Mouse (Mus musculus) CH12.LX (cell line): ENCODE measurements around the gene Ell3. TPM values are rescaled to one million over a fixed set of nuclear protein-coding genes. Genes with fewer than 3 reads are reported as not detected.
"Not testable (repeated sequence)": the region's sequence is repeated elsewhere in the genome, so short reads cannot be mapped to it uniquely, and the experiment has no call there.

Experiments
- DNase-seq: peaks from one replicate; pipeline ENCODE4 v3.0.0-alpha.2; 2013; ENCODE audit errors: extremely low read depth
- H3K27ac ChIP-seq: 2 replicates; pipeline ENCODE4 v1.5.1; 2012; ENCODE audit warnings: low read depth, mild to moderate bottlenecking, control low read depth, moderate library complexity; ENCODE audit not compliant: insufficient read depth
- H3K27me3 ChIP-seq: replicated peaks from 2 replicates; pipeline ENCODE3; 2012; ENCODE audit warnings: inconsistent platforms
- H3K36me3 ChIP-seq, 2 experiments: replicated peaks in 1 of 2; 2 replicates each; pipeline versions ENCODE3 to v1.6.1; 2012; ENCODE audit warnings: inconsistent platforms in 1 of 2, low read length in 1 of 2, mild to moderate bottlenecking in 1 of 2, mixed read lengths in 1 of 2, moderate library complexity in 1 of 2; ENCODE audit not compliant: control insufficient read depth in 1 of 2, insufficient read depth in 1 of 2
- H3K4me1 ChIP-seq, 2 experiments: 2 replicates each; pipeline ENCODE4 v1.6.1; 2012; ENCODE audit warnings: inconsistent platforms in 1 of 2, moderate library complexity in 1 of 2; ENCODE audit not compliant: insufficient read depth in 2 of 2, control insufficient read depth in 1 of 2
- H3K4me2 ChIP-seq: 2 replicates; pipeline ENCODE4 v1.6.1; 2012; ENCODE audit warnings: low read depth, mild to moderate bottlenecking, control low read depth; ENCODE audit not compliant: poor library complexity, insufficient read depth, severe bottlenecking
- H3K4me3 ChIP-seq, 3 experiments: fragments of 150-350 bp in 1 of 3; sonication (generic) in 1 of 3; replicated peaks in 1 of 3; 2 replicates each; pipeline versions ENCODE3 to v1.5.1; 2011 to 2012; ENCODE audit warnings: low read depth in 2 of 3, low read length in 2 of 3, mild to moderate bottlenecking in 2 of 3, moderate library complexity in 2 of 3, control low read depth in 1 of 3, improper control_type of control experiment in 1 of 3, inconsistent platforms in 1 of 3, mixed read lengths in 1 of 3; ENCODE audit not compliant: poor library complexity in 1 of 3
- H3K79me2 ChIP-seq: replicated peaks from 2 replicates; pipeline ENCODE4 v1.6.1; 2012; ENCODE audit warnings: mild to moderate bottlenecking, moderate library complexity; ENCODE audit not compliant: control insufficient read depth, poor library complexity, insufficient read depth, severe bottlenecking; ENCODE audit errors: extremely low read depth
- H3K9ac ChIP-seq: 2 replicates; pipeline ENCODE4 v1.6.1; 2012; ENCODE audit warnings: low read depth, mild to moderate bottlenecking, control low read depth, moderate library complexity; ENCODE audit not compliant: insufficient read depth
- H3K9me3 ChIP-seq: replicated peaks from 2 replicates; pipeline ENCODE3; 2012; ENCODE audit warnings: low read length, inconsistent platforms, mixed read lengths
- CHD1 ChIP-seq: IDR thresholded peaks from 2 replicates; pipeline ENCODE4 v1.6.1; 2012; ENCODE audit warnings: low read depth, low read length, improper control_type of control experiment, inconsistent platforms
- CHD2 ChIP-seq: IDR thresholded peaks from 2 replicates; pipeline ENCODE4 v1.6.1; 2011; ENCODE audit warnings: low read length, improper control_type of control experiment
- CTCF ChIP-seq, 2 experiments: IDR thresholded peaks in 1 of 2; conservative IDR thresholded peaks in 1 of 2; 2 replicates each; pipeline ENCODE4 v1.5.1; 2011 to 2012; ENCODE audit warnings: low read depth in 2 of 2, low read length in 2 of 2, improper control_type of control experiment in 1 of 2, inconsistent platforms in 1 of 2, mild to moderate bottlenecking in 1 of 2, moderate library complexity in 1 of 2
- E2F4 ChIP-seq: IDR thresholded peaks from 2 replicates; pipeline ENCODE4 v1.6.1; 2011; ENCODE audit warnings: low read depth, low read length, improper control_type of control experiment; ENCODE audit not compliant: insufficient replicate concordance
- ELF1 ChIP-seq: IDR thresholded peaks from 2 replicates; pipeline ENCODE4 v1.6.1; 2014; ENCODE audit warnings: low read depth, mild to moderate bottlenecking, inconsistent platforms, low read length, improper control_type of control experiment
- GABPA ChIP-seq: IDR thresholded peaks from 2 replicates; pipeline ENCODE4 v1.6.1; 2012; ENCODE audit warnings: low read depth, low read length, improper control_type of control experiment, inconsistent platforms; ENCODE audit not compliant: insufficient replicate concordance
- JUN ChIP-seq: IDR thresholded peaks from 2 replicates; pipeline ENCODE4 v1.6.1; 2011; ENCODE audit warnings: low read depth, mild to moderate bottlenecking, low read length, improper control_type of control experiment, moderate library complexity; ENCODE audit not compliant: insufficient read depth
- JUND ChIP-seq: conservative IDR thresholded peaks from 2 replicates; pipeline ENCODE4 v1.6.1; 2011; ENCODE audit warnings: low read depth, low read length, improper control_type of control experiment
- KAT2A ChIP-seq: IDR thresholded peaks from 2 replicates; pipeline ENCODE4 v1.6.1; 2012; ENCODE audit warnings: low read length, improper control_type of control experiment, inconsistent platforms; ENCODE audit not compliant: insufficient replicate concordance
- MAX ChIP-seq: IDR thresholded peaks from 2 replicates; pipeline ENCODE4 v1.6.1; 2011; ENCODE audit warnings: low read length, improper control_type of control experiment
- MAZ ChIP-seq: IDR thresholded peaks from 2 replicates; pipeline ENCODE4 v1.6.1; 2012; ENCODE audit warnings: low read depth, mild to moderate bottlenecking, inconsistent platforms, low read length, improper control_type of control experiment, moderate library complexity
- MYC ChIP-seq: IDR thresholded peaks from 2 replicates; pipeline ENCODE4 v1.6.1; 2011; ENCODE audit warnings: low read depth, mild to moderate bottlenecking, improper control_type of control experiment, low read length
- NELFE ChIP-seq: IDR thresholded peaks from 2 replicates; pipeline ENCODE4 v1.6.1; 2011; ENCODE audit warnings: low read depth, low read length, improper control_type of control experiment
- NRF1 ChIP-seq: IDR thresholded peaks from 2 replicates; pipeline ENCODE4 v1.6.1; 2014; ENCODE audit warnings: low read depth, mild to moderate bottlenecking, inconsistent platforms, low read length, improper control_type of control experiment, moderate library complexity
- PAX5 ChIP-seq: IDR thresholded peaks from 2 replicates; pipeline ENCODE4 v1.6.1; 2012; ENCODE audit warnings: low read length, inconsistent platforms, mixed read lengths
- POLR2A ChIP-seq: IDR thresholded peaks from 2 replicates; pipeline ENCODE4 v1.6.1; 2011; ENCODE audit warnings: low read depth, mild to moderate bottlenecking, improper control_type of control experiment, low read length
- RAD21 ChIP-seq: IDR thresholded peaks from 2 replicates; pipeline ENCODE4 v1.6.1; 2011; ENCODE audit warnings: low read depth, mild to moderate bottlenecking, low read length, improper control_type of control experiment, moderate library complexity
- SIN3A ChIP-seq: IDR thresholded peaks from 2 replicates; pipeline ENCODE4 v1.6.1; 2012; ENCODE audit warnings: low read length, improper control_type of control experiment, inconsistent platforms
- SMC3 ChIP-seq: IDR thresholded peaks from 2 replicates; pipeline ENCODE4 v1.6.1; 2011; ENCODE audit warnings: low read depth, low read length, improper control_type of control experiment
- TBP ChIP-seq: conservative IDR thresholded peaks from 2 replicates; pipeline ENCODE4 v1.6.1; 2011; ENCODE audit warnings: low read depth, low read length, improper control_type of control experiment
- UBTF ChIP-seq: IDR thresholded peaks from 2 replicates; pipeline ENCODE4 v1.6.1; 2012; ENCODE audit warnings: low read depth, mild to moderate bottlenecking, inconsistent platforms, low read length, improper control_type of control experiment, moderate library complexity
- USF1 ChIP-seq: IDR thresholded peaks from 2 replicates; pipeline ENCODE4 v1.6.1; 2014; ENCODE audit warnings: low read depth, mild to moderate bottlenecking, inconsistent platforms, low read length, improper control_type of control experiment
- ZC3H11A ChIP-seq: IDR thresholded peaks from 2 replicates; pipeline ENCODE4 v1.6.1; 2012; ENCODE audit warnings: low read depth, mild to moderate bottlenecking, inconsistent platforms, low read length, improper control_type of control experiment
- ZKSCAN1 ChIP-seq: IDR thresholded peaks from 2 replicates; pipeline ENCODE4 v1.6.1; 2012; ENCODE audit warnings: low read depth, inconsistent platforms, low read length, improper control_type of control experiment, borderline replicate concordance
- ZMIZ1 ChIP-seq: IDR thresholded peaks from 2 replicates; pipeline ENCODE4 v1.6.1; 2012; ENCODE audit warnings: low read depth, mild to moderate bottlenecking, inconsistent platforms, low read length, improper control_type of control experiment
- dilution Hi-C: fragments of 300-500 bp; cut with MboI; formaldehyde crosslinking; loops from 2 replicates; pipeline ENCODE4 v1.14.3; 2020; ENCODE audit warnings: low sequenced_read_pairs; ENCODE audit not compliant: extremely low pct_unique_long_range_greater_than_20kb, extremely low pct_ligation_motif_present
- in situ Hi-C: fragments of 300-500 bp; cut with MboI; formaldehyde crosslinking; loops from 3 replicates; pipeline ENCODE4 v1.14.3; 2019; ENCODE audit warnings: low sequenced_read_pairs, low pct_ligation_motif_present, low pct_unique_long_range_greater_than_20kb, mixed read lengths
- polyA plus RNA-seq: library from polyadenylated mRNA; unstranded; fragments of >175 nt; gene quantifications from 2 replicates; pipeline ENCODE4 v1.2.1, GENCODE M21; 2012; ENCODE audit warnings: low read depth; ENCODE audit not compliant: insufficient read length
- total RNA-seq, 2 experiments: library from RNA; depleted of rRNA; stranded (reverse); fragments of 300-350 nt in 1 of 2; fragments of >200 nt in 1 of 2; gene quantifications; 2 replicates each; pipeline ENCODE4 v1.2.3; 2012 to 2014

The Ell3 gene
- 0.38 and 1.4 TPM in 2 replicates for total RNA-seq (2012; rRNA removed)
- 2.1 and 2.3 TPM in 2 replicates for total RNA-seq (2014; rRNA removed)
- 1.0 and 1.5 TPM in 2 replicates for polyA plus RNA-seq

- TF ChIP-seq MAX, result no peak
- no peak for TF ChIP-seq USF1
- TF ChIP-seq NELFE, result no peak
- no peak for TF ChIP-seq PAX5
- TF ChIP-seq KAT2A, result no peak
- TF ChIP-seq CHD2, result no peak
- no peak for TF ChIP-seq ZC3H11A
- no peak for TF ChIP-seq SMC3
- no peak for TF ChIP-seq RAD21
- TF ChIP-seq JUND, result no peak
- TF ChIP-seq POLR2A, result no peak
- no peak for TF ChIP-seq E2F4
- TF ChIP-seq NRF1, result no peak
- Histone ChIP-seq H3K9ac (no peak within 1 kb of the TSS), H3K27me3 (peaks cover 38% of the 10 kb centered on the region), H3K4me1 (peaks cover 6 to 34% of the 10 kb centered on the region in 2 experiments), H3K27ac (no peak within 1 kb of the TSS), H3K4me3 (no peak within 1 kb of the TSS), H3K36me3 (peaks cover 5 to 7% of the 10 kb centered on the region in 2 experiments), H3K79me2 (no peaks in the 10 kb centered on the region), H3K4me2 (peak within 1 kb of the TSS; percentile 90), H3K9me3 (no peaks in the 10 kb centered on the region)
- dilution Hi-C loops, result no loop called here
- in situ Hi-C loops, result no loop called here
- no peak for DNase-seq
Observed at GRCm38 (mm10) chr2:121444178-121444577, at the start of gene Ell3. TSS of gene Ell3 (minus strand) at chr2:121444278.

DNA sequence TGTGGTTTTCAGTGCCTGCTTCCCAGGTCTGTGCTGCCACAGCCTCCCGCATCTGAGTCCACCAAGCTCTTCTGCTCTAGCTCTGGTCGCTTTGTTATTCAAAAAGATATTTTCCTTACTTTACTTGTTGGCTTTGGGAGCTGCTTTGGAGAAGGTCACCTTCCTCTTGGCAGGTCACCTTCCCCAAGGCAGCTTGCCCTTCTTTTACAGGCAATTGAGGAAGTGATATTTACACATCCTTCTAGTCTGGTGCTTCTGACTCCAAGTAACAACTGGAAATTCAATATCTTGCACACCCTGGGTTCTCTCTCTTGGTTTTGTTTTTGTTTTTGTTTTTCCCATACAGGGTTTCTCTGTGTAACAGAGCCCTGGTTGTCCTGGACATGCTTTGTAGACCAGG is 40.3 kb upstream of the Ell3 start:
- H3K4me2 ChIP-seq, dilution Hi-C loops, H3K4me3 ChIP-seq, DNase-seq, H3K9ac ChIP-seq, H3K4me1 ChIP-seq, H3K27ac ChIP-seq, H3K79me2 ChIP-seq, H3K9me3 ChIP-seq, in situ Hi-C loops, H3K27me3 ChIP-seq, H3K36me3 ChIP-seq: not testable (repeated sequence)

DNA sequence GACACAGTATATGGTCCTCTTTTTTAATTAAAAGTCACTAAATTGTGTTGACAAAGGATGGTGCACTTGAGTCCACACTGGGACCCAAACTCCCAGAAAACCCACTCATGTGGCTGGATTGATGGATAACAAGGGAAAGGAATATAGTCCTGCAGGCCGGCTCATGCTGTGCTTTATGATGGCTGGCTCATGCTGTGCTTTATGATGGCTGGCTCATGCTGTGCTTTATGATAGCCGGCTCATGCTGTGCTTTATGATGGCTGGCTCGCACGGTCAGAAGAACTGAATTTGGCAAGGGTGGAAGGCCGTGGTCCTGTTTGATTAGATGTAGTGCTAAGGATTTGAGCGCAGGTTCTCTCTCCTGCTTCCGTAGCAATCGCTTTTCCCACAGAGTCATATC is 39.5 kb upstream of the Ell3 start:
- no peaks in the 10 kb centered on the region for H3K4me1 ChIP-seq
- H3K79me2 ChIP-seq, result no peaks in the 10 kb centered on the region
- H3K4me3 ChIP-seq, result no peak overlapping the region
- no peak overlapping the region for H3K27ac ChIP-seq
- no peaks in the 10 kb centered on the region for H3K36me3 ChIP-seq
- no peak for TF ChIP-seq NRF1
- TF ChIP-seq MAZ, result no peak
- no peak for TF ChIP-seq ZKSCAN1
- no peak for TF ChIP-seq USF1
- TF ChIP-seq JUN, result no peak
- TF ChIP-seq TBP, result no peak
- no peak for TF ChIP-seq GABPA
- no peak for TF ChIP-seq MYC
- TF ChIP-seq CHD1, result no peak
- TF ChIP-seq CTCF (conservative IDR thresholded peaks at IDR 0.05 in 1 of 2, IDR thresholded peaks at IDR 0.05 in 1 of 2; ENCODE audit: low read depth in 2 of 2, low read length in 2 of 2), result no peak
- TF ChIP-seq ELF1, result no peak
- TF ChIP-seq RAD21, result no peak
- TF ChIP-seq ZMIZ1, result no peak
- TF ChIP-seq UBTF, result no peak
- TF ChIP-seq SIN3A, result no peak
- no peak overlapping the region for H3K9ac ChIP-seq
- DNase-seq, result no peak
- peaks cover 7% of the 10 kb centered on the region for H3K27me3 ChIP-seq
- no peaks in the 10 kb centered on the region for H3K9me3 ChIP-seq
- in situ Hi-C loops (no loop called here), dilution Hi-C loops (no loop called here)
- H3K4me2 ChIP-seq, result no peak overlapping the region
